Mouse (Mus musculus) heart, postnatal 0 days (tissue): ENCODE measurements at regions not wholly inside any gene's neighbourhood (a gene's known extent, or its start where the extent isn't known, plus 50 kb on each side); places are given as distances from the start of the nearest gene placed in this dataset.

Experiments used
- ATAC-seq: fragments of 200-750 bp; cut with Nextera tagmentation; 2 replicates; pipeline ENCODE4 v1.8.0; 2017; ENCODE audit warnings: low read depth, moderate number of reproducible peaks, moderate library complexity; ENCODE audit not compliant: insufficient read depth
- DNase-seq: peaks from one replicate; pipeline ENCODE4 v3.0.0-alpha.2; 2016; ENCODE audit warnings: low spot score
- H3K27ac ChIP-seq: fragments of 300-500 bp; sonication (generic); 2 replicates; pipeline ENCODE4 v1.5.1; 2014; ENCODE audit warnings: low read depth, mild to moderate bottlenecking
- H3K27me3 ChIP-seq: fragments of 300-500 bp; sonication (generic); 2 replicates; pipeline ENCODE4 v1.6.1; 2014; ENCODE audit warnings: low read length, mixed read lengths; ENCODE audit not compliant: control insufficient read depth, insufficient read depth
- H3K36me3 ChIP-seq: fragments of 300-500 bp; sonication (generic); replicated peaks from 2 replicates; pipeline ENCODE4 v1.6.1; 2014; ENCODE audit warnings: low read length, mixed read lengths; ENCODE audit not compliant: control insufficient read depth, insufficient read depth
- H3K4me1 ChIP-seq: fragments of 300-500 bp; sonication (generic); 2 replicates; pipeline ENCODE4 v1.6.1; 2014; ENCODE audit warnings: antibody characterized with exemption; ENCODE audit not compliant: control insufficient read depth, insufficient read depth
- H3K4me2 ChIP-seq: fragments of 300-500 bp; sonication (generic); 2 replicates; pipeline ENCODE4 v1.6.1; 2014; ENCODE audit warnings: low read depth, mild to moderate bottlenecking, low read length, moderate library complexity
- H3K4me3 ChIP-seq: fragments of 300-500 bp; sonication (generic); 2 replicates; pipeline ENCODE4 v1.5.1; 2014; ENCODE audit warnings: low read depth, low read length
- H3K9ac ChIP-seq: fragments of 300-500 bp; sonication (generic); replicated peaks from 2 replicates; pipeline ENCODE4 v1.6.1; 2014; ENCODE audit warnings: low read depth, low read length, mixed read lengths
- H3K9me3 ChIP-seq: fragments of 300-500 bp; sonication (generic); replicated peaks from 2 replicates; pipeline ENCODE4 v1.6.1; 2016; ENCODE audit warnings: low read length; ENCODE audit not compliant: control insufficient read depth
- CTCF ChIP-seq: IDR thresholded peaks from 2 replicates; pipeline ENCODE4 v1.5.1; 2016; ENCODE audit warnings: antibody characterized with exemption, control low read depth, low read depth
- EP300 ChIP-seq: IDR thresholded peaks from 2 replicates; pipeline ENCODE4 v1.6.1; 2016; ENCODE audit warnings: antibody characterized with exemption, low read depth
- WGBS: fragments of 180-500 bp; shearing (Covaris S2); extraction: QIAGEN DNeasy Blood & Tissue Kit; methylation state at CpG from one replicate; pipeline ENCODE4 v1.1.7; 2014; 5-methylcytosine and 5-hydroxymethylcytosine counted together

GRCm38 (mm10) chr12:12595399-12595798 lies 333.5 kb downstream of the Fam49a start:
- TF ChIP-seq CTCF (peak; percentile 60), EP300 (no peak)
- ATAC-seq (0 out of 2 replicates have a peak, but pooled peaks have one; percentile 36), DNase-seq (no peak)
- Histone ChIP-seq H3K4me3 (no peak overlapping the region), H3K36me3 (no peaks in the 10 kb centered on the region), H3K4me1 (0 out of 2 replicates have a peak, but pooled peaks cover 6% of the 10 kb centered on the region), H3K27me3 (no peaks in the 10 kb centered on the region), H3K9me3 (no peaks in the 10 kb centered on the region), H3K27ac (no peak overlapping the region), H3K4me2 (no peak overlapping the region), H3K9ac (no peak overlapping the region)
- WGBS = 73% methylated on average over 3 of the region's 3 CpGs

- WGBS = 32% methylated on average over 3 of the region's 3 CpGs
- peak; percentile 31 for DNase-seq
- Histone ChIP-seq H3K27ac (no peak overlapping the region), H3K9ac (no peak overlapping the region), H3K4me1 (0 out of 2 replicates have a peak, but pooled peaks cover 6% of the 10 kb centered on the region), H3K4me3 (no peak overlapping the region), H3K4me2 (no peak overlapping the region), H3K36me3 (no peaks in the 10 kb centered on the region), H3K27me3 (no peaks in the 10 kb centered on the region), H3K9me3 (no peaks in the 10 kb centered on the region)
- peak; percentile 62; the same call in 1 of the 2 replicates for ATAC-seq
- TF ChIP-seq EP300 = no peak
- no peak for TF ChIP-seq CTCF
These were observed 332.6 kb downstream of the Fam49a start for GRCm38 (mm10) chr12:12594567-12594966.

- no peak for ATAC-seq
- Histone ChIP-seq H3K27ac (no peak overlapping the region), H3K9ac (no peak overlapping the region), H3K4me1 (0 out of 2 replicates have a peak, but pooled peaks cover 6% of the 10 kb centered on the region), H3K9me3 (no peaks in the 10 kb centered on the region), H3K4me3 (no peak overlapping the region), H3K27me3 (no peaks in the 10 kb centered on the region), H3K4me2 (no peak overlapping the region), H3K36me3 (no peaks in the 10 kb centered on the region)
- TF ChIP-seq CTCF (no peak), EP300 (no peak)
- 88% methylated on average over 2 of the region's 2 CpGs for WGBS
- DNase-seq = no peak
These were observed 331.4 kb downstream of the Fam49a start for GRCm38 (mm10) chr12:12593343-12593742.

GRCm38 (mm10) chr12:12590753-12591291 lies 328.9 kb downstream of the Fam49a start:
- Histone ChIP-seq H3K4me1 (0 out of 2 replicates have a peak, but pooled peaks cover 6% of the 10 kb centered on the region), H3K27me3 (no peaks in the 10 kb centered on the region), H3K9me3 (no peaks in the 10 kb centered on the region), H3K4me2 (no peak overlapping the region), H3K27ac (no peak overlapping the region), H3K36me3 (no peaks in the 10 kb centered on the region), H3K9ac (no peak overlapping the region), H3K4me3 (no peak overlapping the region)
- ATAC-seq (no peak), DNase-seq (no peak)
- 79% methylated on average over 8 of the region's 8 CpGs for WGBS
- TF ChIP-seq EP300 = no peak
- TF ChIP-seq CTCF = no peak

- Histone ChIP-seq H3K36me3 (no peaks in the 10 kb centered on the region), H3K4me1 (no peaks in the 10 kb centered on the region), H3K9me3 (no peaks in the 10 kb centered on the region), H3K4me3 (no peak overlapping the region), H3K27ac (no peak overlapping the region), H3K4me2 (no peak overlapping the region), H3K9ac (no peak overlapping the region), H3K27me3 (no peaks in the 10 kb centered on the region)
- DNase-seq (no peak), ATAC-seq (no peak)
- WGBS = 53% methylated on average over 5 of the region's 5 CpGs
- TF ChIP-seq EP300 = no peak
- no peak for TF ChIP-seq CTCF
These were observed 326.9 kb downstream of the Fam49a start for GRCm38 (mm10) chr12:12588771-12589370.

- Histone ChIP-seq H3K4me2 (no peak overlapping the region), H3K9ac (no peak overlapping the region), H3K4me3 (no peak overlapping the region), H3K27me3 (no peaks in the 10 kb centered on the region), H3K9me3 (no peaks in the 10 kb centered on the region), H3K4me1 (peaks cover under 1% of the 10 kb centered on the region), H3K36me3 (no peaks in the 10 kb centered on the region), H3K27ac (no peak overlapping the region)
- ATAC-seq (no peak), DNase-seq (no peak)
- WGBS = 90% methylated on average over 6 of the region's 6 CpGs
- TF ChIP-seq CTCF (no peak), EP300 (no peak)
These were observed 324.5 kb downstream of the Fam49a start for GRCm38 (mm10) chr12:12586436-12586835.
